Mouse (Mus musculus) ES-Bruce4 (cell line): ENCODE results near the gene Nelfe.

Source experiments
- CTCF ChIP-seq: IDR thresholded peaks from one replicate; pipeline ENCODE4 v1.8.1; 2011; ENCODE audit warnings: low read depth, low read length
- POLR2A ChIP-seq: IDR thresholded peaks from one replicate; pipeline ENCODE4 v1.8.1; 2011; ENCODE audit warnings: low read length; ENCODE audit not compliant: insufficient read depth

GRCm38 (mm10) chr17:34874321-34874720 is 24.1 kb downstream of the Nelfe start:
- TF ChIP-seq CTCF (no peak), POLR2A (no peak)
